Mouse (Mus musculus) liver, adult 2 months (tissue): Measurements from ENCODE around the gene Xlr4a.

ENCODE experiments used
- CTCF ChIP-seq: fragments of 200-500 bp; IDR thresholded peaks from 2 replicates; pipeline ENCODE4 v1.5.1; 2011; ENCODE audit warnings: low read depth, low read length, control low read depth
- POLR2A ChIP-seq: fragments of 200-500 bp; IDR thresholded peaks from 2 replicates; pipeline ENCODE4 v1.6.1; 2011; ENCODE audit warnings: low read length, control low read depth; ENCODE audit not compliant: insufficient read depth; ENCODE audit errors: extremely low read depth

GRCm38 (mm10) chrX:73053860-73054563, 28.3 kb downstream of the Xlr4a start:
- TF ChIP-seq CTCF: peak; percentile 94
- TF ChIP-seq POLR2A: no peak
